Mouse (Mus musculus) left cerebral cortex, adult 6 months (tissue): ENCODE data around the gene Pik3ap1. TPM values are rescaled to one million over a fixed set of nuclear protein-coding genes. Genes with fewer than 3 reads are reported as not detected.

Source experiments
- long read RNA-seq, 2 experiments: library from polyadenylated mRNA; unstranded; transcript quantifications; one replicate each; pipeline ENCODE4 v2.0.0; 2019 to 2020
- polyA plus RNA-seq: library from polyadenylated mRNA; unstranded; fragments of <200 nt; fragmentation: Nextera tagmentation; gene quantifications from 2 replicates; pipeline ENCODE4 v1.2.3, GENCODE M21; 2021

The Pik3ap1 gene
- 0.98 and 1.2 TPM in 2 replicates for polyA plus RNA-seq
- long read RNA-seq, experiment 1, full-length matches to known transcripts: 1 of 4 reads
- long read RNA-seq, experiment 1, partial matches to known transcripts: 2 of 4 reads
- long read RNA-seq, experiment 1, other reads (novel, unspliced or antisense): 1 of 4 reads
- long read RNA-seq, experiment 2, full-length matches to known transcripts: 1 of 2 reads
- long read RNA-seq, experiment 2, partial matches to known transcripts: 0 of 2 reads
- long read RNA-seq, experiment 2, other reads (novel, unspliced or antisense): 1 of 2 reads

DNA sequence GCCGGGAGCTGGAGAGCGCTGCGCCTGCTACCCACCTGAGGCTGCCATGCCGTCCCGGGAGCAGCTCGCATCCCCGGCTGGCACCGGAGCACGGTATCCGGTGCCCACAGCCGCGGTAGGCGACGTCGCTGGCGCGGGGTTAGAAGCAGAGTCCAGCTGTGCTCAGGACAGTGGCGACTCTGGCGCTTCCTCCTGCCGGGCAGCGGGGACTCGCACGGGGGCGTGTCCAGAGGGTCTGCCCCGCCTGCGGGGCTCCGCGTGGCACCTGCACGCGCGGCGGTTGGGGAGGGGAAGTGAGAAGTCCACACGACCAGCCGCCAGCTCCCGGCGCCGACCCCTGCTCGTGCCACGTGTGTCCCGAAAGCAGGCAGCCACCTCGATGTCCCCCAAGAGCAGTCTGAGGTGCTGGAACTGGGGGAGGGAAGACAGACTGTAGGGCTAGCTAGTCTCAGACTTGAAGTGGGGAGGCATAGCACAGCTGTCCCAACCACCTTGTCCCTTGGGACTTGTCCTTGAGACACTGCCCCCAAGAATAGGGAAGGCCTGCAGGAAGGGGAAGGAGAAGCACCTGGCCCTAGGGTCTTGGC, at the start of gene Pik3ap1:
TSS of gene Pik3ap1 (minus strand) at position 181 of the 587 bp plus-strand sequence.

DNA sequence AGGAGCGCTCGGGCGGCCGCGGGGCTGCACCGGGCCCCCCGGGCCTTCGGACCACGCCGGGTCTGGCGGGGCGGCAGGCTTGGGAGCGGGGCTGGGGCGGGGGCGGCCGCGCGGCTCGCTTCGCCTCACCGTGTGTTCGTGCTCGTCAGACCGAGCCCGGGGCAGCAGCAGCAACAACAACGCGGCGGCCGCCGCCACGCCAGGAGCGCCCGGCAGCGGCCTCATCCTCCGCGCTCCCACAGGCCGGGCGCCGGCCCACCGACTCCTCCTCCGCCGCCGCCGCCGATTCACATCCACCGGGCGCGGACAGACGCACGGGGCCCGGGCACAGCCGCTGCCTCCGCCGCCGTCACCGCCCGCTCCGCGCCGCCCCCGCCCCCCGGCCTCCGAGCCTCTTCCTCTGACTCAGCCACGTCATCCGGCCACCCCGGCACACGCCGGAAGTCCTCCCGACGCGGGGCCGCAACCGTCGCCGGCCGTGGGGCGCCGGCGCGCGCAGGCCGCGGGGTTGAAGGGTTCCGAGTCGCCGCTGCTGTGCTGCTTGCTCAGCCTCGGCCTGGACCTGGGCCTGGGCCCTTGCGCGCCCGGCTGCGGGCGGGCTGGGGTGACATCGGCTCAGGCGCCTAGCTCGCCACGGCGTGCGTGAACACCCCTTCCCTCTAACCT, 121.1 kb downstream of the Pik3ap1 start, which contains the start of gene Tm9sf3:
TSS of gene Tm9sf3 (minus strand) at position 368 of the 666 bp plus-strand sequence.

Other genes starting within 250 kb of the Pik3ap1 start
- 0.23 and 0.34 TPM in 2 replicates for gene Tll2, start 178.3 kb downstream of the Pik3ap1 start, polyA plus RNA-seq
- gene Tm9sf3, start 121.1 kb downstream of the Pik3ap1 start, polyA plus RNA-seq: 14.8 and 40.6 TPM in 2 replicates
- gene Lcor, start 97.5 kb upstream of the Pik3ap1 start, polyA plus RNA-seq: 2.8 and 2.9 TPM in 2 replicates
- 0.77 and 0.89 TPM in 2 replicates for gene Gm340, start 197.3 kb upstream of the Pik3ap1 start, polyA plus RNA-seq